Mouse (Mus musculus) embryonic fibroblast, embryonic 13.5 days (primary cell): ENCODE measurements around the gene Fbxo47.

ENCODE experiments used
- CTCF ChIP-seq: IDR thresholded peaks from 2 replicates; pipeline ENCODE4 v1.5.1; 2011; ENCODE audit warnings: mild to moderate bottlenecking, control low read depth, low read length, moderate library complexity, borderline replicate concordance; ENCODE audit not compliant: insufficient read depth
- POLR2A ChIP-seq: IDR thresholded peaks from 2 replicates; pipeline ENCODE4 v1.6.1; 2011; ENCODE audit warnings: low read depth, mild to moderate bottlenecking, control low read depth, low read length, moderate library complexity

DNA sequence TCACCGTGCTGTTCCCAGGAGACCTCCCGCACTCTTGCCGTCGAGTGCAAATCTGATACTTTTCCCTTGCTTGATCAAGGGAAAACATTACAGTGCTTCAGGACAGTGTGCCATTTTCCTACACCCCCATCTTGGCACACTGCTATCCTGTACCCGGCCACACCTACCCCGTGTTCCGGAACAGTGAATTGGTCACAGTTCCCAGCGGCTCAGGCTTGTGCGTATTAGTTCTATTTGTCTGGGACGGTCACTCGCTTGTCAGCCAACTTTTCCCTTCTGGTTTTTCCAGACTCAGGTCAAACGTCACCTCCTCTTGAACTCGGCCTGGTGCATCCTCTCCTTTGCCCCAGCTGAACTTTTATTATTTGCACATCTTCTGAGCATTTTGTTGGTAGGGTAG lies 20.8 kb upstream of the Fbxo47 start:
- TF ChIP-seq CTCF (no peak), POLR2A (no peak)
